Mouse (Mus musculus): ENCODE measurements at regions not wholly inside any gene's neighbourhood (a gene's known extent, or its start where the extent isn't known, plus 50 kb on each side); places are given as distances from the start of the nearest gene placed in this dataset.

DNA sequence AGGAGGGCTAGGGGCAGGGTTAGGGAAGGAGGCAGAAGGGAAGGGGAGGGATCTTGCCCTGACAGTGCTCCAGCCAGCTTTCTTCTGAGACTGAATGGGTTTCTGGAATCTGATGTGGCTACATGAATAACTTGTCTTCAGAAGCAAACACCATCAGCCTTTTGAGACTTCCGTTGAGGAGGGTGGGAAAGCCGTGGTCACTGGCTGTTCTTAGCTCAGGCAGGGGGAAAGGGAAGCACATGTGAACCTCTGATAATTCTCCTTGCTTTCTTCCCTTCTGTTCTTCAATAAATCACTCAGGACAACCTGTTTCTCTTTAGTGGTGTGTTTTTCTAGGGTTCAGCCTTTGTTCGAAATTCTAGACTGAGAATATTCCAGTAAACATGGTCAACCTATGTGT lies 148.9 kb downstream of the Bcl11a start:
- Histone ChIP-seq H3K36me3 (ENCODE audit: control insufficient read depth, insufficient read depth, low read length) (no peaks in the 10 kb centered on the region), H3K9me3 (ENCODE audit: control insufficient read depth, low read length) (no peaks in the 10 kb centered on the region), H3K4me2 (ENCODE audit: low read depth, low read length, severe bottlenecking) (no peak overlapping the region), H3K9ac (ENCODE audit: low read length) (no peak overlapping the region), H3K27ac (ENCODE audit: low read depth, low read length) (no peak overlapping the region), H3K4me1 (replicated peaks; ENCODE audit: control insufficient read depth, insufficient read depth, low read length) (no peaks in the 10 kb centered on the region), H3K4me3 (ENCODE audit: low read depth, low read length) (no peak overlapping the region), H3K27me3 (ENCODE audit: control insufficient read depth, insufficient read depth, low read length) (no peaks in the 10 kb centered on the region)
- WGBS = 78% methylated on average over 3 of the region's 3 CpGs
- DNase-seq (ENCODE audit: low spot score) (no peak), ATAC-seq (replicated peaks; ENCODE audit: low FRiP score) (no peak)

GRCm38 (mm10) chr11:24233376-24233775 lies 155.5 kb downstream of the Bcl11a start:
- ATAC-seq (replicated peaks; ENCODE audit: low FRiP score) (no peak), DNase-seq (ENCODE audit: low spot score) (no peak)
- no peak overlapping the region for H3K9ac ChIP-seq (ENCODE audit: low read length)
- WGBS = 89% methylated on average over 11 of the region's 11 CpGs
- H3K4me2 ChIP-seq (ENCODE audit: low read depth, low read length, severe bottlenecking) = no peak overlapping the region
- no peak overlapping the region for H3K4me3 ChIP-seq (ENCODE audit: low read depth, low read length)
- no peaks in the 10 kb centered on the region for H3K27me3 ChIP-seq (ENCODE audit: control insufficient read depth, insufficient read depth, low read length)
- no peaks in the 10 kb centered on the region for H3K36me3 ChIP-seq (ENCODE audit: control insufficient read depth, insufficient read depth, low read length)
- H3K9me3 ChIP-seq (ENCODE audit: control insufficient read depth, low read length) = no peaks in the 10 kb centered on the region
- no peak overlapping the region for H3K27ac ChIP-seq (ENCODE audit: low read depth, low read length)
- H3K4me1 ChIP-seq (replicated peaks; ENCODE audit: control insufficient read depth, insufficient read depth, low read length) = no peaks in the 10 kb centered on the region

DNA sequence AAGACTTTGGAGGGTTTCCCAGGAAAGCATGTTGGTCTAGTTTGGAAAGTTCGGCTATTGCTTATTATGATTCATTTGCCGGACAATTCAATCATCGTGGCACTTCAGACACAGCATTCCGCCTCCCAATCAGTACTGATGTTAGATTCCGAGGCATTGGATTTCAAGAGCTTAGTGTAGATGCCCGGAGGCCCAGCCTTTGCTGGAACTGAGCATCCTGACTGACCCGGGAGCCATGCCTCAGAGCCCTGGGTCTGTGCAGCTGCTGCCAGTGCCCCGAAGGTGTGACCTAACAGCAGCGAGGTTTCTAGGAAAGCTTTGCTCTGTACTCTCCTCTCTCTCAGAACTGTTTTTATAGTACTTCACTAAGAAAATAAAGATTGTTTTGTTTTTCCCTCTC lies 156.0 kb downstream of the Bcl11a start:
- Histone ChIP-seq H3K27me3 (ENCODE audit: control insufficient read depth, insufficient read depth, low read length) (no peaks in the 10 kb centered on the region), H3K4me3 (ENCODE audit: low read depth, low read length) (no peak overlapping the region), H3K9me3 (ENCODE audit: control insufficient read depth, low read length) (no peaks in the 10 kb centered on the region), H3K27ac (ENCODE audit: low read depth, low read length) (no peak overlapping the region), H3K9ac (ENCODE audit: low read length) (no peak overlapping the region), H3K4me1 (replicated peaks; ENCODE audit: control insufficient read depth, insufficient read depth, low read length) (no peaks in the 10 kb centered on the region), H3K36me3 (ENCODE audit: control insufficient read depth, insufficient read depth, low read length) (no peaks in the 10 kb centered on the region), H3K4me2 (ENCODE audit: low read depth, low read length, severe bottlenecking) (no peak overlapping the region)
- no peak for DNase-seq (ENCODE audit: low spot score)
- WGBS = 67% methylated on average over 9 of the region's 9 CpGs
- ATAC-seq (replicated peaks; ENCODE audit: low FRiP score) = no peak

DNA sequence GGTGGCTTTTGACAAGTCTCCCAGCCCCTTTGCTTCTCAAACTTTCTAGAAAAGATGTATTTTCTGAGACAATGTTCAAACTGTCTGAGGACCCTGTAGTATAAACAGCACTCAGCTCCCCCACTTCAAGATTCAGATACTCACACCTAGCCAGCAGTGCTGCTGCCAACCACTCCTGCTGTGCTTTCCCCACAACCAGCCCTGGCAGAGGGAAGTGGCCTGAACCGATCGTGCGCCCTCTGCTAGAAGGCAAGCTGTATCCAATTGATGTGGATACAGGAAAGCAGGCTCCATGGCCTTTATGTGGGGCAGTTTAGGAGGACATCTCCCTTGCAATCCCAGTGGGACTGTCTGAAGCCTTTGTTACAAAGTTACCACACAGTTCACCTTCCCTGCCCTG lies 156.6 kb downstream of the Bcl11a start:
- ATAC-seq (replicated peaks; ENCODE audit: low FRiP score) = no peak
- DNase-seq (ENCODE audit: low spot score) = no peak
- no peaks in the 10 kb centered on the region for H3K4me1 ChIP-seq (replicated peaks; ENCODE audit: control insufficient read depth, insufficient read depth, low read length)
- H3K4me2 ChIP-seq (ENCODE audit: low read depth, low read length, severe bottlenecking) = no peak overlapping the region
- H3K27ac ChIP-seq (ENCODE audit: low read depth, low read length) = no peak overlapping the region
- 87% methylated on average over 3 of the region's 3 CpGs for WGBS
- no peak overlapping the region for H3K9ac ChIP-seq (ENCODE audit: low read length)
- no peaks in the 10 kb centered on the region for H3K36me3 ChIP-seq (ENCODE audit: control insufficient read depth, insufficient read depth, low read length)
- H3K9me3 ChIP-seq (ENCODE audit: control insufficient read depth, low read length) = no peaks in the 10 kb centered on the region
- no peak overlapping the region for H3K4me3 ChIP-seq (ENCODE audit: low read depth, low read length)
- no peaks in the 10 kb centered on the region for H3K27me3 ChIP-seq (ENCODE audit: control insufficient read depth, insufficient read depth, low read length)

DNA sequence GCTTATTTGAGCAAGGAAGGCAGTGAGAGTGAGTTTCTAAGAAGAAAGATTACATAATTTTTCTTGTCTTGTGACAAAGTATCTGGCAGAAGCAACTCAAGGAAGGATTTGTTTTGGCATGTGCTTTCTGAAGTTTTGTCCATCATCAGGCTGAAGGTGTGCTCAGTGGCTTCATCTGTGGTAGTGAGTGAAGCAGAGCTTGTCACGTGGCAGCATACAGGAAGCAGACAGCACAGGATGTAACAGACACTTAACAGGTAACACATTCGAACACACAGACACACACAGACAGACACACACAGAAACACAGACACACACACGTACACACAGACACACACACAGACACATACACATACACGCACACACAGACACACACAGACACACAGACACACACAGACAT lies 157.5 kb downstream of the Bcl11a start:
- WGBS = 81% methylated on average over 4 of the region's 4 CpGs
- DNase-seq (ENCODE audit: low spot score) (no peak), ATAC-seq (replicated peaks; ENCODE audit: low FRiP score) (no peak)
- H3K36me3 ChIP-seq (ENCODE audit: control insufficient read depth, insufficient read depth, low read length) = no peaks in the 10 kb centered on the region
- H3K9ac ChIP-seq (ENCODE audit: low read length) = no peak overlapping the region
- H3K27ac ChIP-seq (ENCODE audit: low read depth, low read length) = no peak overlapping the region
- H3K9me3 ChIP-seq (ENCODE audit: control insufficient read depth, low read length) = no peaks in the 10 kb centered on the region
- H3K27me3 ChIP-seq (ENCODE audit: control insufficient read depth, insufficient read depth, low read length) = no peaks in the 10 kb centered on the region
- H3K4me1 ChIP-seq (replicated peaks; ENCODE audit: control insufficient read depth, insufficient read depth, low read length) = no peaks in the 10 kb centered on the region
- H3K4me2 ChIP-seq (ENCODE audit: low read depth, low read length, severe bottlenecking) = no peak overlapping the region
- H3K4me3 ChIP-seq (ENCODE audit: low read depth, low read length) = no peak overlapping the region

DNA sequence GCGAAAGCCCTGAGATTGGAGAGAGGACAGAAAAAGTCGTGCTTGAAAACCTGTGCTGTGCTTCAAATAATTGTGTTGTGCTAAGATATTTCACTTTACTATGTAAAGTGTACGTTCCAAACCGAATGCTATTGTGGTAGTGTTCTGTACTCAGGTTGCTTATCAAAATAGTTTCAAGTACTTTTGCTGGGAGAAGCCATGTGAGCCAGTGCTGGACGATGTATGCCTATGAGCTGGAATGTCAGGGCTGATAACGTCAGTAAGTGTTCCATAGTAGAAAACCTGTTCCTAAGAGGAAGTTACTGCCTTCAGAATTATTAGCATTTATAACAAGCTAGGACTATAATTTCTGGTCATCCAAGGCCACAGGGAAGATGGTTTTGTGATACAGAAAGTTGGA lies 161.8 kb downstream of the Bcl11a start:
- Histone ChIP-seq H3K4me2 (ENCODE audit: low read depth, low read length, severe bottlenecking) (no peak overlapping the region), H3K4me1 (replicated peaks; ENCODE audit: control insufficient read depth, insufficient read depth, low read length) (no peaks in the 10 kb centered on the region), H3K27me3 (ENCODE audit: control insufficient read depth, insufficient read depth, low read length) (no peaks in the 10 kb centered on the region), H3K9me3 (ENCODE audit: control insufficient read depth, low read length) (no peaks in the 10 kb centered on the region), H3K27ac (ENCODE audit: low read depth, low read length) (no peak overlapping the region), H3K4me3 (ENCODE audit: low read depth, low read length) (no peak overlapping the region), H3K9ac (ENCODE audit: low read length) (no peak overlapping the region), H3K36me3 (ENCODE audit: control insufficient read depth, insufficient read depth, low read length) (no peaks in the 10 kb centered on the region)
- 91% methylated on average over 6 of the region's 6 CpGs for WGBS
- ATAC-seq (replicated peaks; ENCODE audit: low FRiP score) (no peak), DNase-seq (ENCODE audit: low spot score) (no peak)

DNA sequence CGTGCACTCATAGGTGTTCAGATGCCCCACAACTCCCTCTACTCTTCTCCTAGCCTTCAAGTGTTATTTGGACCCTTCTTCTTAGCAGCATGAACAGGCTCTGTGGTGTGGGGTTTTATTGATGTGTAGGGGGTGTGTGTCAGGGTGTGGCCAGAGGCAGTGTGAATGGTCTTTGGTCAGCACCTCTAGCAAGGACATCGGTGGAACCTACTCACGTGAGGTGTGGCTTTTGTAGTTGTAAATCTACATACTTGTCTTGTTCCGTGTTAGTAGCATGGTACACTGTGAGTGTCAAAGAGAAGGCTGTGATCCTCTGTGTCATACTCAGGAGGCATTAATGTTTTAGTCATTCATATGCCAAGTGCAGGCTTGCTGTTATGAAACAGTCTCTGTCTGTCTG lies 164.2 kb downstream of the Bcl11a start:
- H3K27me3 ChIP-seq (ENCODE audit: control insufficient read depth, insufficient read depth, low read length) = no peaks in the 10 kb centered on the region
- DNase-seq (ENCODE audit: low spot score) = no peak
- H3K4me3 ChIP-seq (ENCODE audit: low read depth, low read length) = no peak overlapping the region
- no peaks in the 10 kb centered on the region for H3K36me3 ChIP-seq (ENCODE audit: control insufficient read depth, insufficient read depth, low read length)
- H3K9ac ChIP-seq (ENCODE audit: low read length) = no peak overlapping the region
- no peaks in the 10 kb centered on the region for H3K4me1 ChIP-seq (replicated peaks; ENCODE audit: control insufficient read depth, insufficient read depth, low read length)
- ATAC-seq (replicated peaks; ENCODE audit: low FRiP score) = no peak
- H3K9me3 ChIP-seq (ENCODE audit: control insufficient read depth, low read length) = no peaks in the 10 kb centered on the region
- no peak overlapping the region for H3K27ac ChIP-seq (ENCODE audit: low read depth, low read length)
- WGBS = 83% methylated on average over 4 of the region's 4 CpGs
- no peak overlapping the region for H3K4me2 ChIP-seq (ENCODE audit: low read depth, low read length, severe bottlenecking)

GRCm38 (mm10) chr11:24242888-24243287 lies 165.0 kb downstream of the Bcl11a start:
- Histone ChIP-seq H3K4me2 (ENCODE audit: low read depth, low read length, severe bottlenecking) (no peak overlapping the region), H3K27ac (ENCODE audit: low read depth, low read length) (no peak overlapping the region), H3K36me3 (ENCODE audit: control insufficient read depth, insufficient read depth, low read length) (no peaks in the 10 kb centered on the region), H3K4me3 (ENCODE audit: low read depth, low read length) (no peak overlapping the region), H3K9me3 (ENCODE audit: control insufficient read depth, low read length) (no peaks in the 10 kb centered on the region), H3K27me3 (ENCODE audit: control insufficient read depth, insufficient read depth, low read length) (no peaks in the 10 kb centered on the region), H3K4me1 (replicated peaks; ENCODE audit: control insufficient read depth, insufficient read depth, low read length) (no peaks in the 10 kb centered on the region), H3K9ac (ENCODE audit: low read length) (no peak overlapping the region)
- ATAC-seq (replicated peaks; ENCODE audit: low FRiP score) = no peak
- whole genome bisulfite sequencing = 16% methylated on average over 2 of the region's 2 CpGs
- no peak for DNase-seq (ENCODE audit: low spot score)

- ATAC-seq (replicated peaks; ENCODE audit: low FRiP score) = no peak
- no peak for DNase-seq (ENCODE audit: low spot score)
- no peak overlapping the region for H3K9ac ChIP-seq (ENCODE audit: low read length)
- WGBS = 82% methylated on average over 4 of the region's 4 CpGs
- no peak overlapping the region for H3K4me3 ChIP-seq (ENCODE audit: low read depth, low read length)
- no peak overlapping the region for H3K27ac ChIP-seq (ENCODE audit: low read depth, low read length)
- H3K4me2 ChIP-seq (ENCODE audit: low read depth, low read length, severe bottlenecking) = no peak overlapping the region
- no peaks in the 10 kb centered on the region for H3K4me1 ChIP-seq (replicated peaks; ENCODE audit: control insufficient read depth, insufficient read depth, low read length)
- H3K27me3 ChIP-seq (ENCODE audit: control insufficient read depth, insufficient read depth, low read length) = no peaks in the 10 kb centered on the region
- H3K9me3 ChIP-seq (ENCODE audit: control insufficient read depth, low read length) = no peaks in the 10 kb centered on the region
- H3K36me3 ChIP-seq (ENCODE audit: control insufficient read depth, insufficient read depth, low read length) = no peaks in the 10 kb centered on the region
Measured at GRCm38 (mm10) chr11:24245390-24245789, 167.5 kb downstream of the Bcl11a start.

All from forebrain, embryonic 11.5 days (tissue).